Mouse (Mus musculus) lung, postnatal 25 days (tissue): ENCODE data around the gene Scd4.

ENCODE experiments used
- DNase-seq: peaks from one replicate; pipeline ENCODE4 v3.0.0; 2022; ENCODE audit warnings: low spot score

Scd4 gene

DNA sequence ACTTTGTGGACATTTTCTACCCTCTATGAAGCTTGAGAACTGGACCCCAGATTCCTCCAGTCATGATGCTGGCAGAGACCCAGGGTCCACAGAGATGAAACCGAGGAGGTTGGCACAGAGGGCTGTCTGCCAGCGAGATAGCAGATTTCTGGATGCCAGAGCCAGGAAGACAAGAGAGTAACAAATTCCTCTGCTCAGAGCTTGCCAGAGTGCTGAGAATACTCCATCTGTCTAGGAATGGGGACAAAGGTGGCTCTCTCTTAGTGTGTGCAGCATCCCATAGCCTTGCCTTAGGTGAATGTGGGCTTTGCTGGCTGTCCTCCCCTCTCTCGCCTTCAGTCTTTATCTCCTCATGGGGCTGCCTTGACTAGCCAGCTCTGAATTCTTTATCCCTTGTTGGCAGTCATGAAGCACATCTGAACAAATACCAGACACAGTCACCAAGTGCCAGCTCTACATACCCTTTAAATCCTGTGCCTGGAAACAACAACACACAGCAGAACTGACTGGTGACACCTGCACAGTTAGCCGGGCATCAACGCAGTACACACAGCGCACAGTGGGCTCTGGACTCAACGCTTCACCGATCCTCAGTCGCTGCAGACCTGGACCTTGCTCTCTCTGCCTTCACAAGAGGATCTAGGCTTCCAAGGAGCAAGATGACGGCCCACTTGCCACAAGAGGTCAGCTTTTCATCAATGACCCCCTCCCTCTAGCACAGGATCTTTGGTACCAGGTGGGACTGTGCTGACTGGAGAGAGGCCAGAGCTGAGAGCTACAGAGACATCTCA lies at the start of gene Scd4:
Gene Scd4, plus strand, starts transcription at position 260 of the 791 bp plus-strand sequence.
- DNase-seq = no peak

DNA sequence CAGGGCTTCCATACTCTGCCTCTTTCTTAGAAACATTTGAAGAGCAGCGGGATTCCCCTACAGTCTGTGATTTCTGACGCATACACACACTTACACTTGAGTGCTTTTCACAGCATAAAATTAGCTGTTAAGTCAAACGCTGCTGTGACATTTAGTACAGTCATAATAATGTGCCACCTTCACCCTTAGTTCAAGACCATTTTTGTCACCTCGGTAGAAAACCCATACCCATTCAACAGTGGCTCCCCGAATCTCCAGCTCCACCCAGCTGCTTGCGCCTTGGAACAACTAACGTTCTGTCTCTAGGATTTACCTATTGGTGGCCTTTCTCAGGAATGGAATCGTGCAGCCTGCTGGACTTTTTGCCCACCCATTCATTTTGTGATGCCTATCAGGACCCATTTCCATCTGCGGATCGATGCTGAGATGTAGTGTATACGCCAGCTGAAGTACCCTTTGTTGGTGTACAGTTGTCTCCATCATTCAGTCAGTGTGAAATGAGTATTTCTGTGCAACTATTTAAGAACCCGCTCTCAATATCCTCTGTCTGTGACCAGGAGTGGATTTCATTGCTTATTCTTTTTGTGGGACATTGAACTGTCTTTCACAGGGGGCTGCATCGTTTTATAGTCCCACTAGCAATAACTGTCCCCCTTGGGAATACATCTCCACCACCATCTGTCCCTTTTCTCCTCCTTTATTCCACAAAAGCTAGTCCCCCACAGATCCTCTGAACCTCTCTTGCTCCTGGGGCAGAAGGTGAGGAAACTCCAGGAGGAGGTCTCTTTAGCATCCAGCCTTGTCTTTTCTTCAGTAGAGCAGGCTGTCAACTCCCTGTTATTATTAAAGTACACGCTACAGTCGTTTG lies 49.5 kb upstream of the Scd4 start:
- no peak for DNase-seq

DNA sequence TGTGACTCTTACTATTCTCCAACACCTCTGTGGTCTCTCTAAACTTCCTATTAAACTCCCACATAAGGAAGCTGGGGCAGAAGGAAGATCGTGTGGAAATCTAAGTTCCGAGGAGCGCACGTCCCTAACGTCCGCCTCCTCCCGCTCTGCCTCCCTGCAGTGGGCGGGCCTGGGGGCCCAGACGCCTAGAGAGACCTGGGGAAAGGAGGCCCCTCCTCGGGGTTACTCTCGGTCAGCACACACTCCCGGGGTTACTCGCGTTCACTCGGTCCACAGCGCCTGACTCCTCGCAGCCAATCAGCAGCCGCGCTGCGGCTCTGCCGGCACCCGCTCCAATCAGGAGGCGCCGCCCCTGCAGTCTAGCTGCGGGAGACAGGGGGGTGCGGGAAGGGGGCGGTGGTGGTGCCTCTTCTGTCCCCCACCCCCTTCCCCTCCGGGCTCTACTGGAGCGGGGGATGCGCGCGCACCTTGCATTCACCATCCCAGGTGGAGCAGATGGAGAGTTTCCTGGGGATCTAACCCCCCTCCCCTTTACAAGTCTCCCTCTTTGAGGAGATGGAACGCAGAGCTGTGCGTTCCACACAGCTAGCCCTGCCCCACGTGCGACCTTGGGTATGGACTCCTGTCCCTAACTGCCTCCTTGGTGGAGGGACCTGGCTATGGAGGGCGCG lies 48.7 kb upstream of the Scd4 start:
- DNase-seq = peak; percentile 94

DNA sequence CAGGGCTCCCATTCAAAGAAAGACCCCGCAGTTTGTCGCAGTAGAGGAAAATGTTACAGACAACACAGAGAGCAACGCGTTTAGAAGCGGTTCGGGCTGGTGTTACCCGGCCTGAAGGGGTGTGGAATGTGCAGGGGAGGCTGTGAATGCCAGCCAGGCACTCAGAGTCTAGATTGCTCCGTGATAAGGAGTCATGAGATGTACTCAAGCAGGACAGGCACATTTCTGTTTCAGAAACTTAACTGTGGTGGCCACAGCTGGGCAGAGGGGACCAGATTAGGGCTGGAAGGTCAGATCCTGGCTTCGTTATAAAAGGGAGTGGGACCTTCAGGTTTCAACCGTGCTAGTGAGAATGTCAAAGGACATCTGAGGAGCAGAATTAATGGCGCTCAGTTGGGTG lies 48.2 kb upstream of the Scd4 start:
- DNase-seq = peak; percentile 74

DNA sequence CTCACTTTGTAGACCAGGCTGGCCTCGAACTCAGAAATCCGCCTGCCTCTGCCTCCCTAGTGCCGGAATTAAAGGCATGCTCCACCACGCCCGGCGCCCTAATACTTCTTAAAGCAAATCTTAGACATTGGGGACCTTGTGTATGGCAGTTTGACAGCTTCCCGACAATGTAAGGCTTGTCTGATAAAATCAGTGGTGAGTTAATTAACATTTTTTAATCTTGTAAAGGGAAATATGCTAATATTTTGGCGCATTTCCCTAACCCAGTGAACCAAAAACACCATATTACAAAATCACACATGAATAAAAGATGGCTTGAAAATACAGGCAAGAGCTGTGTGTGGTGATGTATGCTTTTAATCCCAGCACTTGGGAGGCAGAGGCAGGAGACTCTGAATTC lies 47.3 kb upstream of the Scd4 start:
- DNase-seq = no peak

DNA sequence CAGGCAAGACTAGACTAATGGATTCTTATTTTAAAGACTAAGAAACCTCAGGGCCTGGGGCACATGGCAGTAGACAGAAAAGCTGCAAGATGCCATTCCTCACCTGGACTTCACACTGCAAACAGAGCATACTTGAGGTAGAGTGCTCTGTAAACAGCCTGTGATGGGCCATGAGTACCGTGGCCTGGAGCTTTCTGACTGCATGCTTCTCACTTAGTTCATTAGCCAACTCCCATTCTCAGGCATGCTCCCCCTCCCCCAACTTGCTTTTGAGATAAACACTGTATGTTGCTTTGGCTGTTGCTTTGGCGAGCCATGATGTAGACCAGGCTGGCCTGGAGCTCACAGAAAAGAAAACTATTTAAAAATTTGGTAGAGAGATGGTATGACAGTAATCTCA lies 46.8 kb upstream of the Scd4 start:
- peak; percentile 81 for DNase-seq

DNA sequence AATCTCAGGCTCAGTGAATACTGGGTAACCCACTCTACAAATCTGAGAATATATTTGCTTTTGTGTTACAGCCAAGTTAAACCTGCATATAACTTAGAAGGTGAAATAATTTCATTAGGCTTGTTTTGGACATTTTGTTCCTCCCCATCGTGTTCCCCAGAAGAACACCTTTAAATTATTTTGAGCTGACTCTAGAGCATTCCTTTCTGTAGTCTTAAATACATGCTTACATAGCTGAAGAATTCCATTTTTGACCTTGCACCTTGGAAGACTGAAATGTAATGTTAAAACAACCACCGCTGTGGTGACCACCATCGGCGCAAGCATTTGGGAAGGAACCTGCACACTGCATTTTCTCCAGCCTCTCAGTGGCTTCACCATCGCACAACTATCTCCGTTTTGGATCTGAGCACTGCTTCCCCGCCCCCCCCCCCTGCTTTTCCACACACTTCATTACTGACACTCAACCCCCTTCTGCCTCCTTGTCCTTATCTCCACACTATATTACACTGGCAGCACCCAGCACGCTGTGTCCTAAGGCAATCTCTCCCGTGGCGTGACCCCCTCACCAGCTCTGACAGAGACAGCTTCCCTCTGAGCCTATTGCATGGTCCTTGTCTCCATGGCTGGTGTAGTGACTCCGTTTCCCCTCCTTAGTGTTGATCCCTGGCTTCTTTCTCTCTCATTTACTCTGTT lies 45.3 kb upstream of the Scd4 start:
- no peak for DNase-seq

DNA sequence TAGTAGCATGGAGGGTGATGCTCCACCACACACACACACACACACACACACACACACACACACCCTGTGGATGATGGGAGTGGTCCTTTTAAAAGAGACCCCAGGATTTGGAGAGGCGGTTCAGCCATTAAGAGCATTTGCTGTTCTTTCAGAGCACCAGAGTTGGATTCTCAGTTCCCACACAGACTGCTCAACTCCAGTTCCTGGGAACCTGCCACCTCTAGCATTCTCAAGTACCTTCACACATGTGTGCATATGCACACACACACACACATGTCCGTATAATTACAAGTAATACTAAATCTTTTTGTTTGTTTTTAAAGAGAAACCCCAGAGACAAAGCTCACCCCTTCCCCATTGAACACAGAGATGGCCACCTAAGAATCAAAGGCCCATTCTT lies 40.8 kb upstream of the Scd4 start:
- DNase-seq = no peak

DNA sequence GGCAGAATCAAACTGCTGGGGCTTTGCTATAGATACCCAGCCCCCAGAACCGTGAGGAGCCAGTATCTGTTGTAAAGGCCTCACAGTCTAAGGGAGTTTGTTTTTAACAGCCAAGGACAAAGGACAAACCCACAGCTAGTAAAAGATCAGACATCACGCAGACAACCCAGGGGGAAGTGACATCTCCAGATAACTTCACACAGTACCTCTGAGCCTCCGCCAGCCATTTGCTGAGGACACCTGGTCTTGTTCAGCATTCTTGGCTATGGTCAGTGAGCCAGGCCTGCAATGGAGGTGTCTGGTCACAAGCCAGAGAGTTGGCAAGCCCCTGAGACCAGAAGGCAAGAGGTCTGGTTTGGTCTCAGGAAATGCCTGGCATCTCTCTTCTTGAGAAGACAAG lies 40.4 kb upstream of the Scd4 start:
- no peak for DNase-seq

DNA sequence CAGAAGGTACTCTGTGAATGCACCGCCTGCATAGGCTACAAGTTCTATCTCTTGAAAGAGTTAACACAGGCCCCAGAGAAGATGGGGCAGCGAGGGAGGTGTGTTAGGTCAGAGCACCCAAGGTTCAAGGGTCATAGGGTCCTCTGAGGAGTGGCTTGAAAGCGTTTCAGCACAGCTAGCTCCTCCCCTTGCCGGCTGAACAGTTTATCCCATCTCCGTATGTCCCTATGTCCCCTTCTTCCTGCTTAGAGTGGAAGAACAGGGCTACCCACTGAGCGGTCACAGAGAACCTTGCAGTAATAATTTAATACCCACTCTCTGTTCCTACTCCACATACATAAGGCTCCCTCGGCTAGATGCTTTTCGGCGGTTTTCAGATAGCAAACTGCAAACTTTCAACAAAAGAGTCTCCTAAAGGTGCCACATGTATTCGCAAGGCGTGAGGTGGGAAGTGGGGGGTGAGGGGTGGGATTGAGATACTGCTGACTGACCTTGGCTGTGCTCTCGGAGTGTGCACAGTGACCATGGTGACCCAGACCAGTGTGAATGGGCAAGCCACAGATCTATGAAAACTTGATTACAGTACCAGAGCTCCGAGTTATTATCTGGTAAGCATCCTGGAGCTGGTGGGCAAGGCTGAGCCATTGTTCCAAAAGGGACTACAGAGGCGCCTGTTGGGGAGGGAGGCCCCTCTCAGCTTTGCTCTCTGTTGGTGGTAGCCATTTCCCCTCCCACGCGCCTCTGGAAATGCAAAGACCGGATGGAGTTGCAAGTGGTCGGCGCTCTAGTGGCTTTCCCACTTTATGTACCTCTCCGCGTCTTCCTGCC lies 39.7 kb upstream of the Scd4 start, which contains the start of gene Scd2:
Gene Scd2, plus strand, starts transcription at position 734 of the 828 bp plus-strand sequence.
- DNase-seq = no peak

DNA sequence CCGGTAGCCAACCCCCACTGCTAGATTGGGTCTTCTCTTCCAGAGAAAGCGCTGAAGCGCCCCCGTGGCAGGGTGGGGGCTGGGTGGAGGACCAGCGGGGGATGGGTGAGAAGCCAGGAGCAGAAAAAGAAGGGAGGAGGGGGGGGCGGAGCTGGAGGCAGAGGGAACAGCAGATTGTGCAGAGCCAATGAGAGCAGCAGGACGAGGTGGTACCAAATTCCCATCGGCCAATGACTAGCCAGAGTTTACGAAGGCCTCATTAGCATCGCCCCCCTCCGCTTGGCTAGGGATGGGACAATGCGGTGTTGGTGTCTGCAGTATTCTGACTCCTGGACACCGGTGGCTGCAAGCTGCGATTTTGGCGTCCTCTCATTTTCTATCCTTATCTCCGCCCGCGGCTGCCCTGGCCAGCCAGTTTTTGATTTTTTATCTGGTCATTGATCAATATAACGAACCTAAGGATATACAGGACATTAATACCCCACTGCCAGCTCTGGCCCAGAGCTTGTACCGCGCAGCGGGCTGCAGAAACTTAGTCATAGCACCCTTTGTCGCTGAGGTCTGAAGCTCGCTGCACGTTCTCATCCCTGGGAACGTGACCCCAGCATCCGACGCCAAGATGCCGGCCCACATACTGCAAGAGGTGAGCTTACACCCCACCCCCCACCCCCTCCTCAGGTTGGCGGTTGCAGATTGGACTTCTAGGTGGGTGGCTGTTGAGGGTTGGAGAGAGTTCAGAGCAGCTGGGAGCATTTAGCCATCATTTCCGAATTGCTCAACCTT lies 38.9 kb upstream of the Scd4 start:
- DNase-seq = peak; percentile 94

DNA sequence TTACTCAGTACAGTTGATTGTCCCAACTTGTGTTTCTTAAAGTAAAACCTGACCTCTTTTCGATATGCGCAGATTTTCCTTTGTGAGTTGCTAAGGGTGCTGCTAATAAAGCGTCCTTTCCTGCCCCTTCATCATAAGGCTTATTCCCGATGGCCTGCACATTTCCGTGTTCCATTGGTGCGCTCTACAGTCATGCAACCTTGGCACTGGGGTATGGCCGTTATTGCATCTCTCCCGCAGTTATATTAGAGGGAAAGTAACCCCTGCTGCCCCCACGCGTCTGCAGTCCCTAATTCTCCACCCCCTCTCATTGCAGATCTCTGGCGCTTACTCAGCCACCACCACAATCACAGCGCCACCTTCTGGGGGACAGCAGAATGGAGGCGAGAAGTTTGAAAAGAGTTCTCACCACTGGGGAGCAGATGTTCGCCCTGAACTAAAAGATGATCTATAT lies 38.3 kb upstream of the Scd4 start:
- peak; percentile 91 for DNase-seq

DNA sequence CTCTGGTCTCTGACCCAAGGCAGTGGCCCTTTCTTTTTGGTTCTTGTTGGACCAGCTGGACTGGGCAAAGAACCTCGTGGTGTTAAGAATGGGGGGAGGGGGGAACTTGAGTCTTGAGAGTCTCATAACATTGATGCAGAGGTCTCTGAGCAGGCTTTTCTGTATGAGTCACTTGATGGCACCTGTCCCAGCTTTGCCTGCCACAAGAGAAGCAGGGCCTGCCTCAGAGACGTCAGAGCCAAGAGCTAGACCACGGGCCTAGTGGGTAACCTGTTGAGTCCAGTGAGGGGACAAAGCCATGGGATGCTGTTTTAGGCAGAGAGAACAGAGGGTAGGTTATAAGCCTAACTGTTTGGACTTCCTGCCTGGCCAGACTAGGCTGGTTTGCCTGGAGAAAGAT lies 37.6 kb upstream of the Scd4 start:
- peak; percentile 78 for DNase-seq

DNA sequence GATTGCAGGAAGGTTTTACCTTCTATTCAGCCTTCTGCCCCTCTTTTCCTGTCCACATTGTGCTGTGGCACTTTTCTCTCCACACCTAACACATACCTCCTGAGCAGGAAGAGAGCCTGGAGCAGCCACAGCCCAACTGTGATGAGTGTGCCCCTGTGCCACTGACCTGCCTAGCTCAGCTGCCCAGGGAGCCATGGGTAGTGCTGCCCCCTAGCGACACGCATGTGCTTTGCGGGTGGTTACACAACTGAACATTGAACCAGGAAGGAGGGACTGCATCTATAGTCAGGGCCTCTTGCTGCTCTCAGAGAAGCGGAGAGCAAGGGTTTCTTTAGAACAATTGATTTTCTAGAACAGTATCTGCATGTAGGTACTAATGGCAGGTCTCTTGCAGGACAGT lies 37.2 kb upstream of the Scd4 start:
- DNase-seq = peak; percentile 92

DNA sequence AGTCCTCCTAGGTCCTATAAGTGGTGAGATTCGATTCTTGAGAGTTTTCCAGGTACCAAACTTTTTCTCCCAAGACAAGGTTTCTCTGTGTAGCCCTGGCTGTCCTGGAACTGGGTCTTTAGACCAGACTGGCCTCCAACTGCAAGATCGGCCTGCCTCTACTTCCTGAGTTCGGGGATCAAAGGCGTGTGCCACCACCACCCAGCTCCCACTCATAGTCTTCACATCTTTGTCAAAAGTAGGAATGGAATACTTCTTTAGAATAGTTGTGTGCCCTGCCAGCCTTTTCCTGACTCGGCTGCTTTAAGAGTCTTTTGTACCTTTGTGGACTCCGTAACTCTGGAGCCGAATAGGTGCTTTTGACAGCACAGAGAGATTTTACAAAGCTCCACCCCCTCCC lies 36.7 kb upstream of the Scd4 start:
- DNase-seq = no peak

DNA sequence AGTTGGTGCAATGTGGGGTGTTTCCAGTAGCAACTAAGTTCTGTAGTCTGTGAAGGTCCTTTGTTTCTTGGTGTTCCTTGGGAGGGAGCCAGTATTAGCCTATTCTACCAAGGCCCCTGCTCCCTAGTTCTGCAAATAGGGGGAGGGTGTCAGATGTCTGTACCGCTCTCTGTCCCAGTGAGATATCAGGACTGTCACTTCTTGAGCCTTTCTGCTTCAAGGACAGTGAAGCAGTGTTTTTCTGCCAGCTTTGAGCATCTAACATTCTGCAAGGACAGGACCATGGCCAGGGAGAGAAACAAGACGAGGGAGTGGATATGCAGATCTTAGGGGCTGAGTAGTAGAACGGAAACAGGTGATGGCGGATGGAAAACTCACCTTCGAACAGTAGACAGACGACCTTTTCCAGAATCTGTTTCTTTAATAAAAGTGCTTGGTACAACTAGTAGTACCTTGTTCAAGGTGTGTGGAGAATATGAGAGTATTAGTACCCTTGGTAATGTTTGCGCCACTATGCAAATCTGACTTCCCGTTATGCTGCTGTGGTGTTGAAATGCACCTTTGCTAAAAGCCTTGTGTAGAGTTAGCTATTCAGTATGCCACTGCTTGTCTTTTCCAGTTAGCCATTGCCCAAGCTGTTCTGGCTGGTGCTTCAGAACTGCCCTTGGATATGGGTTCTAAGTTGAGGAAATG lies 35.7 kb upstream of the Scd4 start:
- no peak for DNase-seq

DNA sequence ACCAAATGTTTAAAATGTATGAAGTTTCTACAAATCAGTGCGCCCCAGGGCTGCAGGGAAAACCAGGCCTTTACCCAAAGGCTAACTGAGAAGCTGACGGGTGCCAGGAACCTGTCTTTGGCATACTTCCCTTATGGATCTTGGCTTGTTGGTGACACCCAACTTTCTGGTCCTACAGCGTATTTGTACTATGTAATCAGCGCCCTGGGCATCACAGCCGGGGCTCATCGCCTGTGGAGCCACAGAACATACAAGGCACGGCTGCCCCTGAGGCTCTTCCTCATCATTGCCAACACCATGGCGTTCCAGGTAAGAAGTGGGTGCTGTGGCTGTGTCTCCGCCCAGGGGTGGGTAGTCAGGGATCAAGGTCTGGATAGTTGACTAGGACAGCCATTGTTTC lies 35.0 kb upstream of the Scd4 start:
- no peak for DNase-seq

DNA sequence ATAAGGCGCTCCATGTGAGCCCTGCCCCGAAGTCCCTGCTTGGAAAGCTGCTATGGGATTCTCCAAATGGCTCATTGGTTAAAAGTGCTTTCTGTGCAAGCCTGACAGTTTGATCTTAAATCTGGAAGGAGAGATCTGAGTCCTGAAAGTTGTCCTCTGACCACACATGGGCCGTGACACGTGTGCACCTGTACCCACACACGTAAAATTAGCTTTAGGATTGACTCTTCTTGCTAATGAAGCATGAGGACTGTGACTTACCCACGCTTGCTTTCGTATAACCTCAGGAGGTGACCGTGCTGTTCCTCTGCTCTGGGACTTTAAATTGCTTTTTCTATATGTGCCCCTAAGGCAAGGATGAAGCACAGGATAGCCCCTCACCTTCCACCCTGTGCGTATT lies 33.8 kb upstream of the Scd4 start:
- DNase-seq = no peak

DNA sequence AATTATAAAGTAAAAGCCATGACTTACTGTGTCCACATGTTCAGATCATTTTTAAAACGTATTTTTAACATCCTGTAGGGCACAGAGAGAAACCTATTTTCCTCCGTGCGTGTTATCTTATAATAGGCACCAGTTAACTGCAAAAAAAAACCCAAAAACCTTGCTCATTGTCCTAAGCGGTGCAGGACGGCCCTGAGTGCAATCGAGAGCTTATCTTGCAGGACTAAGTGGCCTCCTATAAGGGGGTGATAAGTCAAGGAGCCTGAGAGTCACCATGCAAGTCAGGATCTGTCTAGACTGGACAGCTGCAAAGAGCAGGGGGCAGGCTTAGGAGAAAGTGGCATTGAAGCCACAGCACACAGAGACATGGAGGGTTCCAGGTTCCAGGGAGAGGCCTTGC lies 33.0 kb upstream of the Scd4 start:
- no peak for DNase-seq

DNA sequence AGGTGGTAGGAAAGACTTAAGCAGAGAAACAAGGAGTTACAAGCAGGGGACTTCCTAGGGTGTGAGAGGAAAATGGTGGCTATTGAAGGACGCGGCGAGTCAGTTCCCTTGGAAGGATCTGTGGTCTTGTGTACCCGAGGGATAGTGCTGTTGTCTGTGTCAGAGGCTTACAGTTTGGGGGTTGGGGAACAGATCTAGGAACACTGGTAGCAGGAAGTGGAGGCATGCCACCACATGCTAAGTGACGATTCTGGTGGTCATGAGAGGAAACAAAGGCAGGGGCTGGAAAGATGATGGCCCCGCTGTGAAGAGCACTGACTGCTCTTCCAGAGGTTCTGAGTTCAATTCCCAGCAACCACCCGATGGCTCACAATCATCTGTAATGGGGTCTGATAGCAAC lies 32.4 kb upstream of the Scd4 start:
- DNase-seq = no peak
